Mouse (Mus musculus) cerebellum, adult 2 months (tissue): ENCODE measurements at regions not wholly inside any gene's neighbourhood (a gene's known extent, or its start where the extent isn't known, plus 50 kb on each side); places are given as distances from the start of the nearest gene placed in this dataset.

Experiments
- DNase-seq, 2 experiments: peaks; one replicate each; pipeline ENCODE4 v3.0.0; 2021
- H3K27ac ChIP-seq: fragments of 200-500 bp; 2 replicates; pipeline ENCODE4 v1.5.1; 2012; ENCODE audit warnings: low read length, control low read depth, inconsistent platforms; ENCODE audit not compliant: insufficient read depth
- H3K27me3 ChIP-seq: fragments of 200-500 bp; 2 replicates; pipeline ENCODE4 v1.6.1; 2012; ENCODE audit warnings: inconsistent platforms, mild to moderate bottlenecking, low read length, moderate library complexity; ENCODE audit not compliant: control insufficient read depth, insufficient read depth
- H3K4me1 ChIP-seq: fragments of 200-500 bp; 2 replicates; pipeline ENCODE4 v1.6.1; 2011; ENCODE audit warnings: low read length; ENCODE audit not compliant: control insufficient read depth, insufficient read depth
- H3K4me3 ChIP-seq: fragments of 200-500 bp; replicated peaks from 2 replicates; pipeline ENCODE3; 2011; ENCODE audit warnings: mild to moderate bottlenecking, low read depth, low read length, control low read depth; ENCODE audit not compliant: insufficient read depth
- CTCF ChIP-seq: fragments of 200-500 bp; IDR thresholded peaks from 2 replicates; pipeline ENCODE4 v1.5.1; 2011; ENCODE audit warnings: low read depth, mild to moderate bottlenecking, control low read depth, low read length, moderate library complexity, borderline replicate concordance; ENCODE audit not compliant: insufficient read depth
- POLR2A ChIP-seq: fragments of 200-500 bp; IDR thresholded peaks from 2 replicates; pipeline ENCODE4 v1.6.1; 2011; ENCODE audit warnings: low read length, control low read depth, borderline replicate concordance; ENCODE audit not compliant: insufficient read depth
- WGBS: fragments of 180-500 bp; shearing (Covaris S2); methylation state at CpG from one replicate; pipeline ENCODE4 v1.1.7; 2018; 5-methylcytosine and 5-hydroxymethylcytosine counted together

DNA sequence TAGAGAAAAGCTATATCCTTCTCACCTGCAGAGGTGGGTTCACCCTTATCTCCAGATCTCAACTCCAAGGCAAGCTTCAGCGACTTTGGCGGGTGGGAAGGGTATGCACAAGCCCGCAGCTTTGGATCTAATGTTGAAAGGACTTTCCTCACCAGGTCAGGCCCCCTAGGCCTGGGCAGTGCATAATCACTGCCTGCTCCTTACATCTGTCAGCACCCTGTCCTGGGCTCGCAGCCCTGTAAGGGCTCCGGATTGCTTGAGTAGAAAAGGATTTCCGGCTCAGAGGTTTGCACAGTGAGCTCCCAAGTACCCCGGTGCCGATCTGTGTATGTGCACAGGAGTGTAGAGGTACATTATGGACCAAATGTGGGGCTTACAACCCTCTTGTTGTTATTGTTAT, 68.8 kb upstream of the 1600014C23Rik start:
- WGBS = 90% methylated on average over 8 of the region's 8 CpGs
- H3K27ac ChIP-seq = no peak overlapping the region
- H3K27me3 ChIP-seq = no peaks in the 10 kb centered on the region; the same call in 1 of the 2 replicates

DNA sequence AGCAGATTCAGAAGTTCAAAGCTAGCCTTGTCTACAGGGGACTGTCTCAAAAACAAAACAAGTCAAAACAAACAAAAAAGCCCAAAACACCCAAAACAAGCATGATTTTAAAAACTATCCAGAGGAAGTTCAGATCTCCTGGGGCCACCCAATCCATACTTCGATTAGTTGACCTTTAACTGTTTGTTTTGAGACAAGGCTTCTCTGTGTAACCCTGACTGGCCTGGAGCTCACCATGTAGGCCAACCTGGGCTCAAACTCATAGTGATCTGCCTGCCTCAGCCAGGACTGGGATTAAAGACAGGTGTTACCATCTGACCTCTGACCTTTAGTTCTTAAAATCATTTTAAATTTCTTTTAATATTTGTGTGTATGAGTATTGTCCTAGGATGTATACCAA, 66.1 kb upstream of the 1600014C23Rik start:
- H3K27ac ChIP-seq = no peak overlapping the region
- DNase-seq = no peak
- no peaks in the 10 kb centered on the region; the same call in 1 of the 2 replicates for H3K4me1 ChIP-seq
- no peak overlapping the region for H3K4me3 ChIP-seq
- no peak for TF ChIP-seq CTCF
- TF ChIP-seq POLR2A = no peak
- 89% methylated on average over 1 of the region's 1 CpGs for WGBS
- no peaks in the 10 kb centered on the region; the same call in 1 of the 2 replicates for H3K27me3 ChIP-seq

More for the DNA sequence above, 68.8 kb upstream of the 1600014C23Rik start:
- H3K4me1 ChIP-seq = peaks cover 7% of the 10 kb centered on the region
- no peak for DNase-seq
- no peak for TF ChIP-seq POLR2A
- no peak for TF ChIP-seq CTCF
- H3K4me3 ChIP-seq = no peak overlapping the region

GRCm38 (mm10) chr17:45798996-45799395, 65.4 kb upstream of the 1600014C23Rik start:
- DNase-seq = no peak
- no peak overlapping the region for H3K4me3 ChIP-seq
- TF ChIP-seq POLR2A = no peak
- no peak for TF ChIP-seq CTCF
- H3K27ac ChIP-seq = no peak overlapping the region
- H3K4me1 ChIP-seq = no peaks in the 10 kb centered on the region; the same call in 1 of the 2 replicates
- H3K27me3 ChIP-seq = no peaks in the 10 kb centered on the region; the same call in 1 of the 2 replicates
- 34% methylated on average over 11 of the region's 11 CpGs for WGBS

DNA sequence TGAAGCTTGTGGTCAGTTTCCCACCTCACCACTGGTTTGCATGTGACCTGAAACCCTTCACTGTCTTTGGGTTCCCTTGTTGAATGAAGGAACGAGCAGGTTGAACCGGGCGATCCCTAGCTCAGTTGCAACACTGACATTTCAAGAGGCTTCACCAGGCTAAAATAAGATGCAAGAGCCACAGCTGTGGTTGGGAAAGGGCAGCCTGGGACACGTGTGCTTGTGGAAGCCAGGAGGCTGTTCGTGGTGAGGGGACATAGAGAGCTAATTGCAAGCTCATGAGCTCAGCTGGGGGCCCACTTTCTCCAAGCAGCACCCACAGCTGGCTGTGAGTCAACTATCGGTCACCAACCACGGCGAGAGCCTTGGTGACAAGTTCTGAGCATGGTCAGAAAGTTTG, 64.8 kb upstream of the 1600014C23Rik start:
- H3K4me1 ChIP-seq = no peaks in the 10 kb centered on the region; the same call in 1 of the 2 replicates

GRCm38 (mm10) chr17:45797121-45797520, 63.5 kb upstream of the 1600014C23Rik start:
- no peak for TF ChIP-seq CTCF
- no peak for TF ChIP-seq POLR2A
- no peaks in the 10 kb centered on the region; the same call in 1 of the 2 replicates for H3K27me3 ChIP-seq
- no peak overlapping the region for H3K4me3 ChIP-seq
- H3K4me1 ChIP-seq = no peaks in the 10 kb centered on the region; the same call in 1 of the 2 replicates
- DNase-seq = no peak
- no peak overlapping the region for H3K27ac ChIP-seq
- 57% methylated on average over 6 of the region's 6 CpGs for WGBS

More for the DNA sequence above, 64.8 kb upstream of the 1600014C23Rik start:
- Histone ChIP-seq H3K27me3 (no peaks in the 10 kb centered on the region; the same call in 1 of the 2 replicates), H3K4me3 (no peak overlapping the region), H3K27ac (no peak overlapping the region)
- TF ChIP-seq POLR2A (no peak), CTCF (no peak)
- no peak for DNase-seq
- 78% methylated on average over 8 of the region's 8 CpGs for WGBS

DNA sequence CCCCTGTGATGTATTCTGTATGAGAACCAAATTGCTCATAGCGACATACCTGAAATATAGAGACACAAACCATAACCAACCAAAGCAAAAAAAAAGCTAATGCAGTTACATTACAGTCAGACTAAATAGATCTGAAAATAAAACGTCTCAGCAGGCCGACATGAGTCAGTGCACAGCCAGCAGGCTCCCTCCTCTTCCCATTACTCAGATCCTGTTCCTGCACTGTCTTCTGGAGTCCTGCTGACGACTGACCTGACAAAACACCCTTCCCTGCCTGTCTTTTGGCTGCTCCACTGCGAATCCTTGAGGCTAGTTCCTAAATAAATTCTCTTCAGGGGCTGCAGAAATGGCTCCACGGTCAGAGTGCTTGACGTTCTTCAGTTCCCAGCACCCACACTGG, 61.3 kb upstream of the 1600014C23Rik start:
- H3K27ac ChIP-seq = no peak overlapping the region
- WGBS = 18% methylated on average over 7 of the region's 7 CpGs
- DNase-seq = no peak
- TF ChIP-seq CTCF (no peak), POLR2A (no peak)
- no peaks in the 10 kb centered on the region; the same call in 1 of the 2 replicates for H3K4me1 ChIP-seq
- H3K27me3 ChIP-seq = no peaks in the 10 kb centered on the region; the same call in 1 of the 2 replicates
- no peak overlapping the region for H3K4me3 ChIP-seq

- DNase-seq = no peak
- no peak overlapping the region for H3K4me3 ChIP-seq
- H3K27ac ChIP-seq = no peak overlapping the region
- no peaks in the 10 kb centered on the region for H3K27me3 ChIP-seq
- TF ChIP-seq CTCF = no peak
- TF ChIP-seq POLR2A = no peak
- no peaks in the 10 kb centered on the region for H3K4me1 ChIP-seq
- WGBS = 89% methylated on average over 8 of the region's 8 CpGs
Measured at GRCm38 (mm10) chr17:45790959-45791520, 57.4 kb upstream of the 1600014C23Rik start.

GRCm38 (mm10) chr17:45789777-45790176, 56.1 kb upstream of the 1600014C23Rik start:
- 52% methylated on average over 6 of the region's 6 CpGs for WGBS
- TF ChIP-seq CTCF (no peak), POLR2A (no peak)
- no peak overlapping the region for H3K4me3 ChIP-seq
- DNase-seq = no peak
- H3K27ac ChIP-seq = no peak overlapping the region
- H3K27me3 ChIP-seq = no peaks in the 10 kb centered on the region
- H3K4me1 ChIP-seq = no peaks in the 10 kb centered on the region
